Mouse (Mus musculus) liver, adult 2 months (tissue): ENCODE results near the gene Ndufa1.

ENCODE experiments used
- CTCF ChIP-seq: fragments of 200-500 bp; IDR thresholded peaks from 2 replicates; pipeline ENCODE4 v1.5.1; 2011; ENCODE audit warnings: low read depth, low read length, control low read depth
- POLR2A ChIP-seq: fragments of 200-500 bp; IDR thresholded peaks from 2 replicates; pipeline ENCODE4 v1.6.1; 2011; ENCODE audit warnings: low read length, control low read depth; ENCODE audit not compliant: insufficient read depth; ENCODE audit errors: extremely low read depth

DNA sequence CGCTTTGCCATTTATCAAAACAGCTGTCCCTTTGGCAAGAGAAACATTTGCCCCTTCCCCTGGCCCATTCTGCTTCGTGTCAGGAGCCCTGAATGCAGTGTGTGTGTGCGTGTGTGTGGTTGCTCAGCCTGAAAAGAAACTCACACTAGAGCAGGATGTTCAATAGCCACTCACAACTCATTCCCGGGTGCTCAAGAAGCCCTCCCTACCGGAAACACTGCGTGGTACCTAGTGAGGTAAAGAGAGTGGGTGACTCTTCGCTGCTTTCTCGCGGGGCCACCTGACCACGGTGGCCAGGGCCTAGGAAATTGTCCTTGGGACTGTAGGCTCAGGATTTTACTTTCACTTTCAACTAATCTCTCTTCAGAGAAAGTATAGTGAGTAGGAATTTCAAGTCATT is 29.8 kb downstream of the Ndufa1 start:
- TF ChIP-seq CTCF (no peak), POLR2A (no peak)
